Mouse (Mus musculus) midbrain, embryonic 10.5 days (tissue): ENCODE measurements at regions not wholly inside any gene's neighbourhood (a gene's known extent, or its start where the extent isn't known, plus 50 kb on each side); places are given as distances from the start of the nearest gene placed in this dataset.

Source experiments
- DNase-seq: peaks from one replicate; pipeline ENCODE4 v3.0.0-alpha.2; 2017; ENCODE audit warnings: low spot score
- H3K27ac ChIP-seq: fragments of 300-500 bp; sonication (generic); replicated peaks from 2 replicates; pipeline ENCODE4 v1.5.1; 2016; ENCODE audit warnings: mild to moderate bottlenecking
- H3K27me3 ChIP-seq: fragments of 300-500 bp; sonication (generic); 2 replicates; pipeline ENCODE4 v1.6.1; 2016; ENCODE audit warnings: low read depth, mild to moderate bottlenecking; ENCODE audit not compliant: poor library complexity, severe bottlenecking
- H3K36me3 ChIP-seq: fragments of 300-500 bp; sonication (generic); 2 replicates; pipeline ENCODE4 v1.6.1; 2016; ENCODE audit warnings: mild to moderate bottlenecking, moderate library complexity
- H3K4me1 ChIP-seq: fragments of 300-500 bp; sonication (generic); 2 replicates; pipeline ENCODE4 v1.6.1; 2016
- H3K4me3 ChIP-seq: fragments of 300-500 bp; sonication (generic); 2 replicates; pipeline ENCODE4 v1.5.1; 2016; ENCODE audit warnings: mild to moderate bottlenecking, moderate library complexity
- H3K9me3 ChIP-seq: fragments of 300-500 bp; sonication (generic); replicated peaks from 2 replicates; pipeline ENCODE4 v1.6.1; 2016; ENCODE audit warnings: mild to moderate bottlenecking
- WGBS: fragments of 180-500 bp; shearing (Covaris S2); methylation state at CpG from one replicate; pipeline ENCODE4 v1.1.7; 2016; 5-methylcytosine and 5-hydroxymethylcytosine counted together

- WGBS = 78% methylated on average over 2 of the region's 2 CpGs
- H3K27ac ChIP-seq = no peak overlapping the region
- H3K9me3 ChIP-seq = no peaks in the 10 kb centered on the region
- no peak overlapping the region for H3K4me3 ChIP-seq
- H3K36me3 ChIP-seq = no peaks in the 10 kb centered on the region
- H3K27me3 ChIP-seq = no peaks in the 10 kb centered on the region
- peaks cover 15% of the 10 kb centered on the region for H3K4me1 ChIP-seq
- no peak for DNase-seq
These were observed 52.0 kb upstream of the 4930432M17Rik start for GRCm38 (mm10) chr3:121618561-121618960.

GRCm38 (mm10) chr3:121618161-121618560 lies 52.4 kb upstream of the 4930432M17Rik start:
- Histone ChIP-seq H3K4me3 (no peak overlapping the region), H3K9me3 (no peaks in the 10 kb centered on the region), H3K27me3 (no peaks in the 10 kb centered on the region), H3K27ac (no peak overlapping the region), H3K4me1 (peaks cover 15% of the 10 kb centered on the region), H3K36me3 (no peaks in the 10 kb centered on the region)
- DNase-seq = no peak
- 56% methylated on average over 2 of the region's 2 CpGs for WGBS

DNA sequence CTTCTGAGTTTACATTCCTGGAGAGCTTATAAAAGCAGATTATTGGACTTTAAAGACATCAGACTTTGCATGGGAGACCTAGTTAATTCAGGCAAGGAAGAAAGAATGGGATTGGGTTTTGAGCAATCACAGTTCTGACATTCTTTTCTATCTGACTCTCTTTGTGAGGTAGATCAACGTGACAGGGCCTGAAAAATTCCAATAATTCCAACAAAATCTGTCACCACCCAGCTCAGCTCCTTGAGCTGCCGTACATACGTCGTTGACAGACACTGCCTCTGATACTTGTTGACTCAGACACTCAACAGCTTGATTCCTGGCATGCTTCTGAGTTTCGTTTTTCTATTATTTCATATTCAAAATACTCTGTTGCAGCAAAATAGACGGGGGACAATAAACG lies 53.2 kb upstream of the 4930432M17Rik start:
- Histone ChIP-seq H3K27ac (no peak overlapping the region), H3K9me3 (no peaks in the 10 kb centered on the region), H3K27me3 (no peaks in the 10 kb centered on the region), H3K36me3 (no peaks in the 10 kb centered on the region), H3K4me1 (peaks cover 15% of the 10 kb centered on the region), H3K4me3 (no peak overlapping the region)
- no peak for DNase-seq
- 64% methylated on average over 7 of the region's 7 CpGs for WGBS

DNA sequence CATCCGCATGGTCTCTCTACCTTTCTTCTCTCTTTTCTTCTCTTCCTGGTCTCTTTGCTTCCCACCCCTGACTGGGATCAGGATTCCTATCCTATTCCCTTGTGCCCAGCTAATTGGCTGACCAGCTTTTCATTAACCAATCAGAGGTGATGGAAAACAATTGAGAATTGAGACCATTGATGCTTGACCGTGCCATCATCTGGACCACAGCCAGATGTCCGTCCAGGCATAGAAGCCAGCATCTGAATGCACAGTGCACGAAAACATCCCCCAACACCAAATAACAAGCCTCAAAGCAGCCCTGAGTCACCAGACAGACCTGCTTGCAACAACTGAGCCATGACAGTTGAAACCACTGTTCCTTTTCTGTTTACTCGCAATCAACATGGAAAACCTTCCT lies 54.5 kb upstream of the 4930432M17Rik start:
- no peak overlapping the region for H3K27ac ChIP-seq
- H3K9me3 ChIP-seq = no peaks in the 10 kb centered on the region
- WGBS = 83% methylated on average over 5 of the region's 5 CpGs

DNA sequence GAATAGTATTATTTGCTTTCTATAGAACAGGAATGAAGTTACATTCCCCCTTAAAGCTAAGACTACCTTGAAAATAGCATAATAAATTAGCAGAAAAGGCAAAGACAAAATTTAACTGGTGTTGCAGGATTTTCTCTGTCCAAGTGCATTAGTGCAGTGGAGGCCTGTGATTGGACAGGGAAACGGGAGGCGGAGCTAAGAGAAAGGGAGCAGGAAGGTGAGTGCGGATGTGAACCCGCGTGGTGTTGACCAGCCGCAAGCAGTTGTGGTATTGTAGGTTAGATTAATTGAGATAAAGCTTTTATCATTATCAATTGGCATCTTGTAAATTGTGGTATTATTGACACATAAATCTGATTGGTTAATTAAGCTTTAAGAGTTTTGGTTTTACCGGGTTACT lies 55.8 kb upstream of the 4930432M17Rik start:
- Histone ChIP-seq H3K27me3 (no peaks in the 10 kb centered on the region), H3K4me1 (peaks cover 15% of the 10 kb centered on the region), H3K27ac (no peak overlapping the region), H3K36me3 (no peaks in the 10 kb centered on the region), H3K4me3 (no peak overlapping the region), H3K9me3 (no peaks in the 10 kb centered on the region)
- DNase-seq = no peak
- WGBS = 75% methylated on average over 7 of the region's 7 CpGs

More for the DNA sequence above, 54.5 kb upstream of the 4930432M17Rik start:
- H3K4me1 ChIP-seq = peaks cover 15% of the 10 kb centered on the region
- no peak for DNase-seq
- no peak overlapping the region for H3K4me3 ChIP-seq
- H3K36me3 ChIP-seq = no peaks in the 10 kb centered on the region
- no peaks in the 10 kb centered on the region for H3K27me3 ChIP-seq

- H3K4me3 ChIP-seq = no peak overlapping the region
- H3K27ac ChIP-seq = no peak overlapping the region
- H3K27me3 ChIP-seq = no peaks in the 10 kb centered on the region
- no peaks in the 10 kb centered on the region for H3K9me3 ChIP-seq
- no peaks in the 10 kb centered on the region for H3K36me3 ChIP-seq
- 76% methylated on average over 3 of the region's 3 CpGs for WGBS
- DNase-seq = no peak
- peaks cover 12% of the 10 kb centered on the region for H3K4me1 ChIP-seq
These were observed 57.3 kb upstream of the 4930432M17Rik start for GRCm38 (mm10) chr3:121613224-121613623.

DNA sequence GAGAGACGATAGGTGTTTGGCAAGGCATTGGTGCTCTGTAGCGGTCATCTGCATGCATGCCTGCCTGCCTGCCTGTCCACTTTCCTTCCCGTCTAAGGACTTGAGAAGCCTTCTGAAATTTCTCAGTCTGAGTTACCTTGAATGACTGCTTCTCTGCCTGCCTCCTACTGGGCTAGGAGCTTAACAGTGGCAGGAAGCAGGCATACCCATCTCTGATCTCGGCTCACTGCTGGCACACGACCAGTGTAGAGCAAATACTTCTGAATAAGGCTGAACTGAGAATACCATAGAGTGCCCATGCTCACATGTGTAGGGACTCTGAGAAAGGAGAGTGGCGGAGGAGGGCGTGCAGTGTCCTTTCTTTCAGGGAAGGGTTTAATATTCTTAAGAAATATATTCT lies 60.7 kb upstream of the 4930432M17Rik start:
- no peaks in the 10 kb centered on the region for H3K27me3 ChIP-seq
- H3K4me3 ChIP-seq = no peak overlapping the region
- H3K4me1 ChIP-seq = no peaks in the 10 kb centered on the region
- no peaks in the 10 kb centered on the region for H3K36me3 ChIP-seq
- H3K9me3 ChIP-seq = no peaks in the 10 kb centered on the region
- H3K27ac ChIP-seq = no peak overlapping the region
- DNase-seq = no peak
- WGBS = 77% methylated on average over 7 of the region's 7 CpGs

DNA sequence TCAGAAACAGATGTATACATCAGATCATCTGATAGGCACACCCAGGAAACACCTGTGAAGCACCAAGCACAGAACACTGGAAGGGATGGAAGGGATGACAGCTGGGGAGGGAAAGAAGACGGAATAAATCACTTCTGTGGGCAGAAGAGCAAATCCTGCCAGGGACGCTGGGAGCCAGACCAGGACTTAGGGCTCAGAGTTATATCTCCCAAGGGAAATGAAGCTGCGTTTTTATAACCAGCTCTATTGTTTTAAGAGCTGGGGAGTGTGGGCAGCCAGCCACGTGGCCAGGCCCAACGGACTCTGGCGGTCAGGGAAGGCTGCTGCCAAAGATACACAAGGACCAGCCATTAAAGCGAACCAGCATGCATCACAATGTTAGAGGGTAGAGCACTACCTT lies 61.5 kb upstream of the 4930432M17Rik start:
- Histone ChIP-seq H3K4me1 (no peaks in the 10 kb centered on the region), H3K27ac (no peak overlapping the region), H3K27me3 (no peaks in the 10 kb centered on the region), H3K36me3 (no peaks in the 10 kb centered on the region), H3K4me3 (no peak overlapping the region), H3K9me3 (no peaks in the 10 kb centered on the region)
- 70% methylated on average over 7 of the region's 7 CpGs for WGBS
- no peak for DNase-seq

GRCm38 (mm10) chr3:121604737-121605136 lies 65.8 kb upstream of the 4930432M17Rik start:
- H3K27ac ChIP-seq = no peak overlapping the region
- no peak for DNase-seq
- peaks cover 10% of the 10 kb centered on the region for H3K4me1 ChIP-seq
- H3K36me3 ChIP-seq = no peaks in the 10 kb centered on the region
- no peaks in the 10 kb centered on the region for H3K27me3 ChIP-seq
- H3K9me3 ChIP-seq = no peaks in the 10 kb centered on the region
- H3K4me3 ChIP-seq = no peak overlapping the region
- 82% methylated on average over 6 of the region's 6 CpGs for WGBS

DNA sequence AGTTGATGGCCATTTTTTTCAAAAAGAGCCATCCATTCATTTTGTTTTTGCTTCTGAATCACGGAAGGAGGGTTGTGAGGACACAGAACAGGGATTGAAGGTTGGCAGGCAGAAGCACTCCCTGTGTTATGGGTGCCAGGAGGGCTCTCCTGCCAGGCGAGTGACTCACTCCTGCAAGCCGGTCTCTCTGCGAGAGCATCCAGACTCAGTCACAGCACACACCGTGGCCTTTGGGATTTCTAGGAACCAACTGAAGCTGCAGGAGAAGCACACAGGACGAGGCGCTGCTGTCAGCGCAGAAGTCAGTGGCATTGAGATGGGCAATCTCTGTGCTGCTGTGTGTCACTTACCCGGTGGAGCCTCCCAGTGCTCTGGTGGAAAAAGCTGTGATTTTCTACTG lies 66.5 kb upstream of the 4930432M17Rik start:
- no peak for DNase-seq
- no peaks in the 10 kb centered on the region for H3K36me3 ChIP-seq
- H3K27ac ChIP-seq = no peak overlapping the region
- H3K9me3 ChIP-seq = no peaks in the 10 kb centered on the region
- no peaks in the 10 kb centered on the region for H3K27me3 ChIP-seq
- H3K4me3 ChIP-seq = no peak overlapping the region
- WGBS = 86% methylated on average over 9 of the region's 9 CpGs
- H3K4me1 ChIP-seq = peaks cover 10% of the 10 kb centered on the region

DNA sequence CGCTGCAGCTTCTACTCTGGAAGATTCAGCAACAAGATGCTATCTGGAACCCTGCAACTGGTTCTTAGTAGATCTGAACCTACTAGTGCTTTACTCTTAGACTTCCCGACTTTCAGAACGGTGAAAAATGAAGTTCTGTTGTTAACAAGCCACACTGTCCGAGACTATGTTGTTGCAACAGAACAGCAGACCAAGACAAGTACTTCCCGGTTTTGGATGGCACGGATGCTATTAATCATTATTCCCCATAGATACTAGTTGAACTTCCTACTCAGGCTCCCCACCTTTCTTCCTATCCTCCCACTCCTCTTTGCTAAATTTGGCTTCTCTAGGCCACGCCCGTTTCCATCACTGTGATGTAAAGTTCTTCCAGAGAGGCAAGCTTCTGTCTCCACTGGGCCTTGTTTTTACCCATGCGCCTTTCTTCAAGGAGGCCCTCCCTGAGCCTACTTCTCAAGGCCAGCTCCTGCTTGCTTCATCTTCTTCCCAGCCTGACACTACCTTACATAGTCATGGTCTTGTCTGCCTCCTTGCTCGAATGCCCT lies 67.7 kb upstream of the 4930432M17Rik start:
- DNase-seq = no peak
- no peaks in the 10 kb centered on the region for H3K27me3 ChIP-seq
- 92% methylated on average over 10 of the region's 10 CpGs for WGBS
- H3K27ac ChIP-seq = no peak overlapping the region
- H3K4me3 ChIP-seq = no peak overlapping the region
- no peaks in the 10 kb centered on the region for H3K36me3 ChIP-seq
- H3K9me3 ChIP-seq = no peaks in the 10 kb centered on the region
- peaks cover 14% of the 10 kb centered on the region for H3K4me1 ChIP-seq

DNA sequence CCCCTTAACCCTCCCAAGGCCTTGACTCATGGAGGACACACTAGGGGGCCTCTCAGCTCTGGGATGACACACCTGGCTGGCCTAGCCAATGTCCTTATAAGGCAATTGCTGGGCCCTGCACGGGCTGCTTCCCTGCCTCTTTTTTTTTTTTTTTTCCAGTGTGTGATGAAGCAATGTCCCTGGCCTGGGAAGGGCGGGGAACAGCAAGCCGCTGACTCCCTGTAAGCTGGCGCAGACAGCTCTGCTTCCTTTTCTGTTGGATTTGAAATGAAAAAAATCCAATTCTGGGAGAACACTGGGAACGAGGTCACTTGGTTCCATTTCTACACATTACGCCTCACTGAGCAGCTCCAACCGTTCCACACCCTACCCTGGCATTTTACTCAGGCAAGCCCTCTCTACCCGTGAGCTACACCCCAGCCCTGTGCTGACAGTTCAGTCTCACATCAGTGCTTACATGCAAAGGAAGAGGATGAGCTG lies 68.4 kb upstream of the 4930432M17Rik start:
- no peaks in the 10 kb centered on the region for H3K27me3 ChIP-seq

DNA sequence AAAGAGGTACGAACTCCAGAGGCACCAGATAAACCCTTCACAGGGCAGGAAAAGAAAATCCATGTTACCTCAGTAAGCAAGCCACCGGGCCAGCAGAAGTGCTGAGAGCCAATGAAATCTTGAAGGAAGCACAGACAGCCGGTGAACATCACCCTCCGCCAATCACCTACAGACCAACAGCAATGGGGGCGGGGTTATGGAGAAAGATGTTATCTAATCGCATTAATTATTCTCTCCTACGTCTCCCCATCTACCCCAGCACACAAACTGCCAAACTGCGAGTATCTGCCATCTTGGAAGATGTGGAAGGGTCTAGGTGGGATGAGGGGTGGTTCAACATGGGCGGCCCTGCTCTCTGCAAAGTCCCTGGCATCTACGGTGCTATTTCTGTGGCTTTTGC lies 68.6 kb upstream of the Slc44a3 start:
- Histone ChIP-seq H3K4me1 (peaks cover 17% of the 10 kb centered on the region), H3K27me3 (no peaks in the 10 kb centered on the region), H3K36me3 (no peaks in the 10 kb centered on the region), H3K27ac (no peak overlapping the region), H3K9me3 (no peaks in the 10 kb centered on the region), H3K4me3 (no peak overlapping the region)
- DNase-seq = no peak
- 66% methylated on average over 10 of the region's 10 CpGs for WGBS

More for the DNA sequence above, 68.4 kb upstream of the 4930432M17Rik start:
- Histone ChIP-seq H3K9me3 (no peaks in the 10 kb centered on the region), H3K36me3 (no peaks in the 10 kb centered on the region), H3K27ac (0 out of 2 replicates have a peak overlapping the region, but pooled peaks have one; percentile 28), H3K4me3 (no peak overlapping the region), H3K4me1 (peaks cover 17% of the 10 kb centered on the region)
- no peak for DNase-seq
- WGBS = 61% methylated on average over 8 of the region's 8 CpGs

DNA sequence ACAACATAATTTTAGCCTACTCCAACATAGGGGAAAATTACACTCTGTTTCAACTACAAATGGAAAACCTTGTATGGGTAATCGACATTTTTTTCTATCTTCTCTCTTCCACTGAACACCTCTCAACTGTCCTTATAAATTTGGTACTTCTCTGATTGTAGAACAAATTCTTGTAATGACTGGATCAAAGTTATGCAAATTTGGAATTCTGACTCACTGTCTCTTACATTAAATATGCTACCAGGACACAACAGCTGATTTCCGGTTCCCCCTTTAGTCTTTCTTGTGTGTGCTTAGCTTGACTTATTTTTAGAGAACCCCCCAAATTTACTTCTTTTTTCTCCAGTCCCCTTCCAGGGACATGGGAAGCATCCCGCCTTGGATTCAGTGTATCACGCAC lies 68.2 kb upstream of the Slc44a3 start:
- no peaks in the 10 kb centered on the region for H3K9me3 ChIP-seq
- H3K4me1 ChIP-seq = peaks cover 17% of the 10 kb centered on the region
- 90% methylated on average over 4 of the region's 4 CpGs for WGBS
- no peak overlapping the region for H3K4me3 ChIP-seq
- no peak for DNase-seq
- H3K27me3 ChIP-seq = no peaks in the 10 kb centered on the region
- H3K27ac ChIP-seq = no peak overlapping the region
- no peaks in the 10 kb centered on the region for H3K36me3 ChIP-seq
